Mouse (Mus musculus): ENCODE measurements around the gene Gpr135. TPM values are rescaled to one million over a fixed set of nuclear protein-coding genes. Genes with fewer than 3 reads are reported as not detected.
A peak's percentile ranks its signal among the peaks of the same experiment; 100 is the strongest.

Gene Gpr135
- 8.3 and 9.1 TPM in 2 replicates for polyA plus RNA-seq (2015; fragmentation: Nextera tagmentation; extraction: Ambion mirVana)

- ATAC-seq = peak; percentile 92
These were observed at the start of gene Gpr135 for GRCm38 (mm10) chr12:72070327-72071269. Gene Gpr135, minus strand, starts transcription at chr12:72071125.

GRCm38 (mm10) chr12:72115686-72116345, 44.9 kb upstream of the Gpr135 start:
- ATAC-seq = no peak
- no peak overlapping the region for H3K4me3 ChIP-seq (ENCODE audit: low read depth, low read length)
- H3K9me3 ChIP-seq (replicated peaks; ENCODE audit: control insufficient read depth, low read length, poor library complexity, severe bottlenecking) = no peaks in the 10 kb centered on the region
- H3K4me2 ChIP-seq (ENCODE audit: low read length) = no peak overlapping the region
- WGBS = 82% methylated on average over 22 of the region's 23 CpGs
- no peaks in the 10 kb centered on the region for H3K27me3 ChIP-seq (ENCODE audit: control insufficient read depth, insufficient read depth, low read depth, low read length)
- no peaks in the 10 kb centered on the region for H3K4me1 ChIP-seq (ENCODE audit: control insufficient read depth, insufficient read depth, low read length)
- no peaks in the 10 kb centered on the region for H3K36me3 ChIP-seq (ENCODE audit: control insufficient read depth, insufficient read depth, low read length)
- H3K27ac ChIP-seq (ENCODE audit: low read length) = no peak overlapping the region
- H3K9ac ChIP-seq (ENCODE audit: low read depth, low read length) = no peak overlapping the region

More at GRCm38 (mm10) chr12:72070327-72071269, at the start of gene Gpr135:
- peaks cover 4% of the 10 kb centered on the region; the same call in 1 of the 2 replicates for H3K36me3 ChIP-seq (ENCODE audit: control insufficient read depth, insufficient read depth, low read length)
- H3K4me2 ChIP-seq (ENCODE audit: low read length) = peak within 1 kb of the TSS; percentile 89
- H3K27ac ChIP-seq (ENCODE audit: low read length) = peak within 1 kb of the TSS; percentile 95
- H3K9ac ChIP-seq (ENCODE audit: low read depth, low read length) = peak within 1 kb of the TSS; percentile 93
- peak within 1 kb of the TSS; percentile 81 for H3K4me3 ChIP-seq (ENCODE audit: low read depth, low read length)
- H3K4me1 ChIP-seq (ENCODE audit: control insufficient read depth, insufficient read depth, low read length) = peaks cover 12% of the 10 kb centered on the region
- under 1% methylated on average over 93 of the region's 94 CpGs for WGBS
- H3K9me3 ChIP-seq (replicated peaks; ENCODE audit: control insufficient read depth, low read length, poor library complexity, severe bottlenecking) = no peaks in the 10 kb centered on the region
- no peaks in the 10 kb centered on the region for H3K27me3 ChIP-seq (ENCODE audit: control insufficient read depth, insufficient read depth, low read depth, low read length)

GRCm38 (mm10) chr12:72115126-72115525, 44.2 kb upstream of the Gpr135 start:
- H3K4me2 ChIP-seq (ENCODE audit: low read length) = no peak overlapping the region
- H3K9ac ChIP-seq (ENCODE audit: low read depth, low read length) = no peak overlapping the region
- no peak overlapping the region for H3K27ac ChIP-seq (ENCODE audit: low read length)
- no peaks in the 10 kb centered on the region for H3K36me3 ChIP-seq (ENCODE audit: control insufficient read depth, insufficient read depth, low read length)
- H3K9me3 ChIP-seq (replicated peaks; ENCODE audit: control insufficient read depth, low read length, poor library complexity, severe bottlenecking) = no peaks in the 10 kb centered on the region
- 86% methylated on average over 6 of the region's 6 CpGs for WGBS
- no peaks in the 10 kb centered on the region for H3K27me3 ChIP-seq (ENCODE audit: control insufficient read depth, insufficient read depth, low read depth, low read length)
- H3K4me3 ChIP-seq (ENCODE audit: low read depth, low read length) = no peak overlapping the region
- H3K4me1 ChIP-seq (ENCODE audit: control insufficient read depth, insufficient read depth, low read length) = no peaks in the 10 kb centered on the region
- ATAC-seq = no peak

- Histone ChIP-seq H3K27ac (ENCODE audit: low read length) (no peak overlapping the region), H3K4me2 (ENCODE audit: low read length) (no peak overlapping the region; the same call in 1 of the 2 replicates), H3K9ac (ENCODE audit: low read depth, low read length) (no peak overlapping the region), H3K36me3 (ENCODE audit: control insufficient read depth, insufficient read depth, low read length) (0 out of 2 replicates have a peak, but pooled peaks cover 3% of the 10 kb centered on the region), H3K9me3 (replicated peaks; ENCODE audit: control insufficient read depth, low read length, poor library complexity, severe bottlenecking) (no peaks in the 10 kb centered on the region), H3K4me1 (ENCODE audit: control insufficient read depth, insufficient read depth, low read length) (0 out of 2 replicates have a peak, but pooled peaks cover 3% of the 10 kb centered on the region), H3K27me3 (ENCODE audit: control insufficient read depth, insufficient read depth, low read depth, low read length) (no peaks in the 10 kb centered on the region), H3K4me3 (ENCODE audit: low read depth, low read length) (no peak overlapping the region)
- peak; percentile 60 for ATAC-seq
- 26% methylated on average over 14 of the region's 14 CpGs for WGBS
These were observed 33.8 kb upstream of the Gpr135 start for GRCm38 (mm10) chr12:72104525-72105281.

GRCm38 (mm10) chr12:72104027-72104426, 33.1 kb upstream of the Gpr135 start:
- Histone ChIP-seq H3K27ac (ENCODE audit: low read length) (no peak overlapping the region), H3K9me3 (replicated peaks; ENCODE audit: control insufficient read depth, low read length, poor library complexity, severe bottlenecking) (no peaks in the 10 kb centered on the region), H3K4me2 (ENCODE audit: low read length) (no peak overlapping the region), H3K36me3 (ENCODE audit: control insufficient read depth, insufficient read depth, low read length) (0 out of 2 replicates have a peak, but pooled peaks cover 3% of the 10 kb centered on the region), H3K4me1 (ENCODE audit: control insufficient read depth, insufficient read depth, low read length) (0 out of 2 replicates have a peak, but pooled peaks cover 3% of the 10 kb centered on the region), H3K27me3 (ENCODE audit: control insufficient read depth, insufficient read depth, low read depth, low read length) (no peaks in the 10 kb centered on the region), H3K9ac (ENCODE audit: low read depth, low read length) (no peak overlapping the region), H3K4me3 (ENCODE audit: low read depth, low read length) (no peak overlapping the region)
- peak; percentile 45; the same call in 1 of the 2 replicates for ATAC-seq
- 85% methylated on average over 5 of the region's 5 CpGs for WGBS

- no peak for ATAC-seq
- no peak overlapping the region for H3K4me3 ChIP-seq (ENCODE audit: low read depth, low read length)
- H3K36me3 ChIP-seq (ENCODE audit: control insufficient read depth, insufficient read depth, low read length) = peaks cover 6% of the 10 kb centered on the region; the same call in 1 of the 2 replicates
- H3K9me3 ChIP-seq (replicated peaks; ENCODE audit: control insufficient read depth, low read length, poor library complexity, severe bottlenecking) = no peaks in the 10 kb centered on the region
- H3K27me3 ChIP-seq (ENCODE audit: control insufficient read depth, insufficient read depth, low read depth, low read length) = no peaks in the 10 kb centered on the region
- no peak overlapping the region for H3K27ac ChIP-seq (ENCODE audit: low read length)
- H3K9ac ChIP-seq (ENCODE audit: low read depth, low read length) = no peak overlapping the region
- WGBS = 78% methylated on average over 6 of the region's 6 CpGs
- H3K4me2 ChIP-seq (ENCODE audit: low read length) = no peak overlapping the region
- H3K4me1 ChIP-seq (ENCODE audit: control insufficient read depth, insufficient read depth, low read length) = 0 out of 2 replicates have a peak, but pooled peaks cover 3% of the 10 kb centered on the region
These were observed 31.9 kb upstream of the Gpr135 start for GRCm38 (mm10) chr12:72102776-72103175.

GRCm38 (mm10) chr12:72096966-72097365, 26.0 kb upstream of the Gpr135 start:
- Histone ChIP-seq H3K27ac (ENCODE audit: low read length) (no peak overlapping the region), H3K4me1 (ENCODE audit: control insufficient read depth, insufficient read depth, low read length) (no peaks in the 10 kb centered on the region), H3K4me3 (ENCODE audit: low read depth, low read length) (no peak overlapping the region), H3K9me3 (replicated peaks; ENCODE audit: control insufficient read depth, low read length, poor library complexity, severe bottlenecking) (no peaks in the 10 kb centered on the region), H3K27me3 (ENCODE audit: control insufficient read depth, insufficient read depth, low read depth, low read length) (no peaks in the 10 kb centered on the region), H3K9ac (ENCODE audit: low read depth, low read length) (no peak overlapping the region), H3K36me3 (ENCODE audit: control insufficient read depth, insufficient read depth, low read length) (peaks cover 34% of the 10 kb centered on the region), H3K4me2 (ENCODE audit: low read length) (no peak overlapping the region)
- no peak for ATAC-seq
- 98% methylated on average over 8 of the region's 8 CpGs for WGBS

GRCm38 (mm10) chr12:72089802-72090201, 18.9 kb upstream of the Gpr135 start:
- Histone ChIP-seq H3K4me2 (ENCODE audit: low read length) (no peak overlapping the region), H3K27me3 (ENCODE audit: control insufficient read depth, insufficient read depth, low read depth, low read length) (no peaks in the 10 kb centered on the region), H3K4me3 (ENCODE audit: low read depth, low read length) (no peak overlapping the region), H3K9me3 (replicated peaks; ENCODE audit: control insufficient read depth, low read length, poor library complexity, severe bottlenecking) (no peaks in the 10 kb centered on the region), H3K27ac (ENCODE audit: low read length) (no peak overlapping the region), H3K9ac (ENCODE audit: low read depth, low read length) (no peak overlapping the region), H3K36me3 (ENCODE audit: control insufficient read depth, insufficient read depth, low read length) (peaks cover 11% of the 10 kb centered on the region), H3K4me1 (ENCODE audit: control insufficient read depth, insufficient read depth, low read length) (peaks cover 21% of the 10 kb centered on the region)
- no peak for ATAC-seq
- 93% methylated on average over 4 of the region's 4 CpGs for WGBS

Data from midbrain, embryonic 16.5 days (tissue).